Mouse (Mus musculus): Measurements from ENCODE around the gene Mpv17. TPM values are rescaled to one million over a fixed set of nuclear protein-coding genes. Genes with fewer than 3 reads are reported as not detected.

Gene Mpv17
- polyA plus RNA-seq, 1 experiment from 2014 or later = 60.6 TPM

DNA sequence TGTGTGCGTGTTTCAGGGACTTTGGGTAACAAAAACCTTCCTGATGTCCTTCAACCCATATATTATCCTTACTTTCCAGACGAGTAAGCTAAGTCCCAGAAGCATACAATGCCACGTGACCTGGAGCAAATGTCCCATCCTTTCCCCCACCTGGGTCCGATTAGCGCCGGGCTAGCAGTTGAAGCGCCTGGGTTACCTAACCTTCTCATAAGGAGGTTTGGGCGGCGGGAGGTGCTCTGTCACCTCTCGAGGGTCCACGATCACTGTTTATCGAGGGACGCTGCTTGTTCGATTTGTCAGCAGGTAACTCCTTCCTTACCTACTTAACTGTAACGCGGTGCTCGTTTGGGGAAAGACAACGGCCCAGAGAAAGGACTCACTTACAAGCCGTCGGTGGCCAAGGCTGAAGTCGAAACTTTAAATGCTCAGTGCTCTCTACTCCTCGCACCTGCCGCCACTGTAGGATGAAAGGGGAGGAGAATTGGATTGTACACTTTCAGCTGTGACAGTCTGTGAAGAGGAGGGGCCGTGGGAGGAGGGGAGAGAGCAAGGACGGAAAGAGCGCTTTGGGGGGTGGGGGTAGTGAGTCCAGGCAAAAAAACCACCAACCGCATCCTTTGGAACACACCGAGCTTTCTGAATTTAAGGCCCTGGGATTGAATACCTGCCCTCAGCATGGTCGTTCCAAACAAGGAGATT, 59.8 kb downstream of the Mpv17 start:
- peak overlapping the region; percentile 39 for H3K4me3 ChIP-seq
- peak overlapping the region; percentile 79 for H3K4me2 ChIP-seq
- H3K27me3 ChIP-seq = peaks cover 97% of the 10 kb centered on the region
- no peaks in the 10 kb centered on the region for H3K9me3 ChIP-seq
- H3K36me3 ChIP-seq = no peaks in the 10 kb centered on the region
- 3% methylated on average over 29 of the region's 29 CpGs for WGBS
- ATAC-seq (ENCODE audit: borderline replicate concordance, extremely low read depth, low FRiP score, low TSS enrichment) = no peak
- no peak overlapping the region for H3K27ac ChIP-seq
- no peak overlapping the region for H3K9ac ChIP-seq
- peaks cover 29% of the 10 kb centered on the region for H3K4me1 ChIP-seq

DNA sequence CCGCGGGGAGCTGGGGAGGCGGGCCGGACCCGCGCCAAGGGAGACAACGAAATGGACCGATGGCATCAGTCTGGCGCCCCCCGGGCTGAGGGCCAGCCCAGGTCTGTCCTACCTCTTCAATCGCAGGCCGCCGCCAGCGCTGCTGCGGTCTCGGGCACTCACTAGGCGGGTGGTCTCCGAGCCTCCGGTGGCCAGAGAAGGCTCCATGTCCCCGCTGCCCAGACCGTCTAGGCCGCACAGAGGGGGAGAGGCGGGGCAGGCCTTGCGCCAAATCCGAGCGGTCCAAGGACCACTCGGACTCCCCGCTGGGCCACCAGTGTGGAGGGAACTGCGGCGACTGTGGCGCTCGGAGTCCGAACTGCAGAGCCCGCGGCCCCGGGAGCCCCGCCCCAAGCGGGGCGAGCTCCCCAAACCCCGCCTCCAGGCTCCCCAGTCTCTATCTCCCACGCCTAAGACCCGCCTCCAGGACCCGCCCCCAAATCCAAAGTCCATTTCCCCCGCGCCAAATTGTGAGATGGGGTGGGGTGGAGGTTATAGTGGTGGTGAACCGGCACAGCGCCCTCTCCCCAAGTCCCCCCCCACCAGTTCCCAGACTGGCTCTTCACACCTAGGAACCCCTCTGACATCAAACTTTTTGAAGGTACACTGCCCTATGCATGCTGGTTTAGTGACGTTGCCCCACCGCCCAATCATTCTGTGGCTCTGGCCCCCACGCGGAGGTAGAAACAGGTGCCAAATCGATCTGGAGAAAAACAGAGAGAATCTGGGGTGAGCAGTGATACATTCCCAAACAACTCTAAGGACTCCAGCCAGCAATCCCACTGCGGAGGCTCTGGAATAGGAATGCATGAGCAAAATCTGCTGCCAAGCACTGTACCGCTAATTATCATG, 60.7 kb downstream of the Mpv17 start:
- Histone ChIP-seq H3K27ac (no peak overlapping the region), H3K27me3 (peaks cover 98% of the 10 kb centered on the region), H3K4me1 (peaks cover 29% of the 10 kb centered on the region), H3K4me2 (peak overlapping the region; percentile 79), H3K9ac (peak overlapping the region; percentile 16; the same call in 1 of the 2 replicates), H3K36me3 (no peaks in the 10 kb centered on the region), H3K9me3 (no peaks in the 10 kb centered on the region), H3K4me3 (peak overlapping the region; percentile 39)
- WGBS = under 1% methylated on average over 42 of the region's 54 CpGs
- peak; percentile 48; the same call in 1 of the 2 replicates for ATAC-seq (ENCODE audit: borderline replicate concordance, extremely low read depth, low FRiP score, low TSS enrichment)

DNA sequence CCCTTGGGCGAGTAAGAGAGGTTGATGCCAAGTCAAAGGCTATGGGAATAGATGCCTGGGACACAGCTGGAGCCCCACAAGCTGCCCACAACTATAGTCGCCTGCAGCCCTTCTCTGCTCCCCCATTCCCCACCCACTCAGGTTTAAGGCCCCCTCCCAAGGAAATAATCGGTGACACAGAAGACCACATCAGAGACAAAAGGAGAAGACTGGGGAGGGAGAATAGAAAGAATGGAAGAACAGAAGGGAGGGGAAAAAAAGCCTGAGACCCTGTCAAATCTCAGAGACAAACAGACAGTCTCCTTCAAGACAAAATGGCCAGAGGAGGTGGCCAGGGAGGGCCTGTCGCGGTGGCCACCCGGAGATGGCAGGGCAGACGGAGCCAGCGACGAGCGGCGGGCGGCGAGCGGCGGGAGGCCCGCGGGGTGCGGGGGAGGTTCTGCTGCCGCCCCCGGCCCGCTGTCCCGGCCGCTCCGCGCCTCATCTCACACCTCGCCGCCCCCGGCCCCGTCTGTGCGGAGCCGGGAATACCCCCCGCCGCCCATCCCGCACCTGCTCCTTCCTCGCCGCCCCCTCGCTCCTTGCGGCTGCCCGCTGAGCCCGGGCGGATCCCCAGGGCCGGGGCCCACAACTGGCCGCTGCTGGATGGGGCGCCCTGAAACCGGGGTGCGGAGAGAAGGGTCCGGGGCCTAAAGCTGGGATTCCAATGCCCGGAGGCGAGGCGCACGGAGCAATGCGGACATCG, 61.6 kb downstream of the Mpv17 start:
- peak overlapping the region; percentile 39 for H3K4me3 ChIP-seq
- peaks cover 29% of the 10 kb centered on the region for H3K4me1 ChIP-seq
- no peak overlapping the region for H3K9ac ChIP-seq
- H3K27ac ChIP-seq = no peak overlapping the region
- no peak for ATAC-seq (ENCODE audit: borderline replicate concordance, extremely low read depth, low FRiP score, low TSS enrichment)
- peaks cover 97% of the 10 kb centered on the region for H3K27me3 ChIP-seq
- peak overlapping the region; percentile 79 for H3K4me2 ChIP-seq
- H3K9me3 ChIP-seq = no peaks in the 10 kb centered on the region
- WGBS = 2% methylated on average over 53 of the region's 53 CpGs
- no peaks in the 10 kb centered on the region for H3K36me3 ChIP-seq

Other genes with a start within 250 kb of the Mpv17 start
- 421 and 449 TPM in 2 replicates for gene Ost4, start 246.5 kb downstream of the Mpv17 start, polyA plus RNA-seq (2015; fragmentation: Nextera tagmentation; extraction: Ambion mirVana)
- 228 and 233 TPM in 2 replicates for gene Emilin1, start 240.8 kb downstream of the Mpv17 start, polyA plus RNA-seq (2015; fragmentation: Nextera tagmentation; extraction: Ambion mirVana)
- gene Khk, start 232.8 kb downstream of the Mpv17 start, polyA plus RNA-seq (2015; fragmentation: Nextera tagmentation; extraction: Ambion mirVana) = 11.8 and 14.6 TPM in 2 replicates
- gene Cgref1, start 208.7 kb downstream of the Mpv17 start, polyA plus RNA-seq (2015; fragmentation: Nextera tagmentation; extraction: Ambion mirVana) = 2.3 and 2.4 TPM in 2 replicates
- gene Preb, start 193.9 kb downstream of the Mpv17 start, polyA plus RNA-seq (2015; fragmentation: Nextera tagmentation; extraction: Ambion mirVana) = 135 TPM in 2 replicates
- gene Tcf23, start 185.6 kb downstream of the Mpv17 start, polyA plus RNA-seq (2015; fragmentation: Nextera tagmentation; extraction: Ambion mirVana) = 0.29 and 0.35 TPM in 2 replicates
- gene Atraid, start 105.9 kb downstream of the Mpv17 start, polyA plus RNA-seq (2015; fragmentation: Nextera tagmentation; extraction: Ambion mirVana) = 149 and 154 TPM in 2 replicates
- 7.8 and 8.1 TPM in 2 replicates for gene Slc5a6, start 105.3 kb downstream of the Mpv17 start, polyA plus RNA-seq (2015; fragmentation: Nextera tagmentation; extraction: Ambion mirVana)
- 27.5 and 29.6 TPM in 2 replicates for gene Cad, start 99.5 kb downstream of the Mpv17 start, polyA plus RNA-seq (2015; fragmentation: Nextera tagmentation; extraction: Ambion mirVana)
- not detected in 2 replicates for gene Dnajc5g, start 48.0 kb downstream of the Mpv17 start, polyA plus RNA-seq (2015; fragmentation: Nextera tagmentation; extraction: Ambion mirVana)
- 0.25 and 0.29 TPM in 2 replicates for gene Slc30a3, start 46.0 kb downstream of the Mpv17 start, polyA plus RNA-seq (2015; fragmentation: Nextera tagmentation; extraction: Ambion mirVana)
- 0.36 and 0.70 TPM in 2 replicates for gene Trim54, start 37.5 kb downstream of the Mpv17 start, polyA plus RNA-seq (2015; fragmentation: Nextera tagmentation; extraction: Ambion mirVana)
- not detected in 2 replicates for gene Ucn, start 15.4 kb downstream of the Mpv17 start, polyA plus RNA-seq (2015; fragmentation: Nextera tagmentation; extraction: Ambion mirVana)
- gene Gm29609, start 25.7 kb upstream of the Mpv17 start, polyA plus RNA-seq (2015; fragmentation: Nextera tagmentation; extraction: Ambion mirVana) = 1.1 and 1.4 TPM in 2 replicates
- gene Gtf3c2, start 25.9 kb upstream of the Mpv17 start, polyA plus RNA-seq (2015; fragmentation: Nextera tagmentation; extraction: Ambion mirVana) = 68.4 and 69.3 TPM in 2 replicates
- gene Snx17, start 39.0 kb upstream of the Mpv17 start, polyA plus RNA-seq (2015; fragmentation: Nextera tagmentation; extraction: Ambion mirVana) = 146 and 147 TPM in 2 replicates
- 61.2 and 64.3 TPM in 2 replicates for gene Eif2b4, start 39.2 kb upstream of the Mpv17 start, polyA plus RNA-seq (2015; fragmentation: Nextera tagmentation; extraction: Ambion mirVana)
- 8.8 and 9.5 TPM in 2 replicates for gene Zfp513, start 48.1 kb upstream of the Mpv17 start, polyA plus RNA-seq (2015; fragmentation: Nextera tagmentation; extraction: Ambion mirVana)
- gene Ppm1g, start 66.4 kb upstream of the Mpv17 start, polyA plus RNA-seq (2015; fragmentation: Nextera tagmentation; extraction: Ambion mirVana) = 141 and 144 TPM in 2 replicates
- 155 and 167 TPM in 2 replicates for gene Nrbp1, start 86.6 kb upstream of the Mpv17 start, polyA plus RNA-seq (2015; fragmentation: Nextera tagmentation; extraction: Ambion mirVana)
- 0.40 and 0.64 TPM in 2 replicates for gene Gm9970, start 87.0 kb upstream of the Mpv17 start, polyA plus RNA-seq (2015; fragmentation: Nextera tagmentation; extraction: Ambion mirVana)
- 36.4 and 37.9 TPM in 2 replicates for gene Krtcap3, start 97.4 kb upstream of the Mpv17 start, polyA plus RNA-seq (2015; fragmentation: Nextera tagmentation; extraction: Ambion mirVana)
- 33.8 and 37.2 TPM in 2 replicates for gene Ift172, start 136.9 kb upstream of the Mpv17 start, polyA plus RNA-seq (2015; fragmentation: Nextera tagmentation; extraction: Ambion mirVana)
- 51.5 and 54.8 TPM in 2 replicates for gene Fndc4, start 141.8 kb upstream of the Mpv17 start, polyA plus RNA-seq (2015; fragmentation: Nextera tagmentation; extraction: Ambion mirVana)
- 0.07 and 0.16 TPM in 2 replicates for gene Gckr, start 143.2 kb upstream of the Mpv17 start, polyA plus RNA-seq (2015; fragmentation: Nextera tagmentation; extraction: Ambion mirVana)

Measured in lung, embryonic 15.5 days (tissue).